Mouse (Mus musculus) kidney, postnatal 4 days (tissue): ENCODE data around the gene Il1f8.
A peak's percentile ranks its signal among the peaks of the same experiment; 100 is the strongest.

Source experiments
- DNase-seq, 2 experiments: peaks; one replicate each; pipeline ENCODE4 v3.0.0; 2021; ENCODE audit warnings: mixed read lengths in 2 of 2

Il1f8 gene

GRCm38 (mm10) chr2:24152861-24153260 is at the start of gene Il1f8:
Gene Il1f8 (plus strand): TSS chr2:24153161.
- DNase-seq, result no peak

- no peak for DNase-seq
Observed at GRCm38 (mm10) chr2:24103619-24104289, 49.2 kb upstream of the Il1f8 start.

- DNase-seq, result no peak
Observed at GRCm38 (mm10) chr2:24109085-24109484, 43.9 kb upstream of the Il1f8 start.

DNA sequence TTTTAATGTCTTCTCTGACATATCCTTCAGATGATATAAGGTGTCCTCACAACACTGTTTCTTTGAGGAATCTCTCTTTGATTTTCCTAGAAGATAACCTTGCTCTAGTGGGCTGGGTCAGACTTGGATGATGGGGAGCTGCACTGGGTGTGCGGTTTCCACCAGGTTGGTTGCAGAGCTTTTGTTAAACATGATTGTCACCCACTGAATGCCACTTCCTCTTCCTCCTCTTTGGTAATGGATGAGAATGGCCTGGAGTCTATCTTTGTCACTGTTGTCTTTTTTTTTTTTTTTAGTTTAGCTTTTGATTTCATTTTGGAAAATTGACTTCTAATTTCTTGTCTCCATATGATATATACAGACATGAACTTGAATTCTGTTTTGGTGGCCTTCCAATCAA is 18.6 kb upstream of the Il1f8 start:
- no peak for DNase-seq

GRCm38 (mm10) chr2:24181683-24182331 is 28.8 kb downstream of the Il1f8 start:
- peak; percentile 57 to 67 for DNase-seq

- peak in 1 of 2 experiments; percentile 4 for DNase-seq
Observed at GRCm38 (mm10) chr2:24182423-24183147, 29.6 kb downstream of the Il1f8 start.

DNA sequence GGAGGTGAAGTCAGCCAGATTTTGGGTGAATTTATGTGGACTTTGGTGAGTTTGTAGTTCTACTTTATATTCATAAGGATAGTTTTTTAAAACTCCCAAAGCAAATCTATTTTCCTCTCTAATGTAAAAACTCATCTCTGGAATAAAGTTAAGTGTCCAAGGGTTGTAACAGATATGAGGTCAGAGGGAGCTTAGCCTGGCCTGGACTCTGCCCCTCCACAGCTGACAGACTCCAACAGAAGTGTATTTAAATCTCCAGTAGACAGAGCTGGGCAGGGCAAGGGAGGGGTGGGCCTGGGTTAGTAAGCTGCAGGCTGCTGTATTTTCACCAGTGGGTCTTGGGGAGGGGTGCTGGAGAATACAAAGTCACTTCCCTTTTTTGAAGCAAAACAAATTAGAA is 31.1 kb downstream of the Il1f8 start:
- peak in 1 of 2 experiments; percentile 4 for DNase-seq

GRCm38 (mm10) chr2:24186176-24186575 is 33.2 kb downstream of the Il1f8 start, which contains the start of gene Il1f9:
Gene Il1f9 (plus strand): TSS chr2:24186476.
- DNase-seq, result no peak

DNA sequence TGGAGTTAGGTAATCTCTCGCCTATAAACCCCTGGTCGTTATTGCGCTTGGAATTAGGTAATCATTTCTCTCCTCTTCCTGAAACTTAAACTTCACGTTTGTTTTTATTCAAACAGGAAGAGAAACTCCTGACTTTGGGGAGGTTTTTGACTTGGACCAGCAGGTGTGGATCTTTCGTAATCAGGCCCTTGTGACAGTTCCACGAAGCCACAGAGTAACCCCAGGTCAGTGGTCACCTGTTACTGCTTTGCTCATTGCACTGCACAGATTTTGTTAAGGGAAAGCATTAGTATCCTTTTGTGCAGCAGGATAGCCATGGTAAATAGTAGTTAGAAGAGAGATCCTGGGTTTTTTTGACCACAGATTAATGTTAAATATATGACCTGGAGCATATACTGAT is 34.6 kb downstream of the Il1f8 start:
- DNase-seq, result no peak

- DNase-seq, result peak; percentile 4 to 5
Observed at GRCm38 (mm10) chr2:24188189-24188588, 35.2 kb downstream of the Il1f8 start.
